Mouse (Mus musculus) CH12.LX (cell line): ENCODE results near the gene Foxp1. TPM values are rescaled to one million over a fixed set of nuclear protein-coding genes. Genes with fewer than 3 reads are reported as not detected.

ENCODE experiments used
- DNase-seq: peaks from one replicate; pipeline ENCODE4 v3.0.0-alpha.2; 2013; ENCODE audit errors: extremely low read depth
- H3K27ac ChIP-seq: 2 replicates; pipeline ENCODE4 v1.5.1; 2012; ENCODE audit warnings: low read depth, mild to moderate bottlenecking, control low read depth, moderate library complexity; ENCODE audit not compliant: insufficient read depth
- H3K27me3 ChIP-seq: replicated peaks from 2 replicates; pipeline ENCODE3; 2012; ENCODE audit warnings: inconsistent platforms
- H3K36me3 ChIP-seq, 2 experiments: replicated peaks in 1 of 2; 2 replicates each; pipeline versions ENCODE3 to v1.6.1; 2012; ENCODE audit warnings: inconsistent platforms in 1 of 2, low read length in 1 of 2, mild to moderate bottlenecking in 1 of 2, mixed read lengths in 1 of 2, moderate library complexity in 1 of 2; ENCODE audit not compliant: control insufficient read depth in 1 of 2, insufficient read depth in 1 of 2
- H3K4me1 ChIP-seq, 2 experiments: 2 replicates each; pipeline ENCODE4 v1.6.1; 2012; ENCODE audit warnings: inconsistent platforms in 1 of 2, moderate library complexity in 1 of 2; ENCODE audit not compliant: insufficient read depth in 2 of 2, control insufficient read depth in 1 of 2
- H3K4me2 ChIP-seq: 2 replicates; pipeline ENCODE4 v1.6.1; 2012; ENCODE audit warnings: low read depth, mild to moderate bottlenecking, control low read depth; ENCODE audit not compliant: poor library complexity, insufficient read depth, severe bottlenecking
- H3K4me3 ChIP-seq, 3 experiments: fragments of 150-350 bp in 1 of 3; sonication (generic) in 1 of 3; replicated peaks in 1 of 3; 2 replicates each; pipeline versions ENCODE3 to v1.5.1; 2011 to 2012; ENCODE audit warnings: low read depth in 2 of 3, low read length in 2 of 3, mild to moderate bottlenecking in 2 of 3, moderate library complexity in 2 of 3, control low read depth in 1 of 3, improper control_type of control experiment in 1 of 3, inconsistent platforms in 1 of 3, mixed read lengths in 1 of 3; ENCODE audit not compliant: poor library complexity in 1 of 3
- H3K79me2 ChIP-seq: replicated peaks from 2 replicates; pipeline ENCODE4 v1.6.1; 2012; ENCODE audit warnings: mild to moderate bottlenecking, moderate library complexity; ENCODE audit not compliant: control insufficient read depth, poor library complexity, insufficient read depth, severe bottlenecking; ENCODE audit errors: extremely low read depth
- H3K9ac ChIP-seq: 2 replicates; pipeline ENCODE4 v1.6.1; 2012; ENCODE audit warnings: low read depth, mild to moderate bottlenecking, control low read depth, moderate library complexity; ENCODE audit not compliant: insufficient read depth
- H3K9me3 ChIP-seq: replicated peaks from 2 replicates; pipeline ENCODE3; 2012; ENCODE audit warnings: low read length, inconsistent platforms, mixed read lengths
- BHLHE40 ChIP-seq: IDR thresholded peaks from 2 replicates; pipeline ENCODE4 v1.6.1; 2011; ENCODE audit warnings: mild to moderate bottlenecking, low read depth, low read length, improper control_type of control experiment
- E2F4 ChIP-seq: IDR thresholded peaks from 2 replicates; pipeline ENCODE4 v1.6.1; 2011; ENCODE audit warnings: low read depth, low read length, improper control_type of control experiment; ENCODE audit not compliant: insufficient replicate concordance
- ELF1 ChIP-seq: IDR thresholded peaks from 2 replicates; pipeline ENCODE4 v1.6.1; 2014; ENCODE audit warnings: low read depth, mild to moderate bottlenecking, inconsistent platforms, low read length, improper control_type of control experiment
- EP300 ChIP-seq: IDR thresholded peaks from 2 replicates; pipeline ENCODE4 v1.6.1; 2011; ENCODE audit warnings: low read length, improper control_type of control experiment
- ETS1 ChIP-seq: conservative IDR thresholded peaks from 2 replicates; pipeline ENCODE4 v1.6.1; 2012; ENCODE audit warnings: low read depth, mild to moderate bottlenecking, inconsistent platforms, low read length, improper control_type of control experiment, moderate library complexity
- HCFC1 ChIP-seq: IDR thresholded peaks from 2 replicates; pipeline ENCODE4 v1.6.1; 2012; ENCODE audit warnings: low read depth, mild to moderate bottlenecking, inconsistent platforms, low read length, improper control_type of control experiment
- IRF4 ChIP-seq: IDR thresholded peaks from 2 replicates; pipeline ENCODE4 v1.6.1; 2014; ENCODE audit warnings: low read depth, mild to moderate bottlenecking, inconsistent platforms, low read length, improper control_type of control experiment
- JUN ChIP-seq: IDR thresholded peaks from 2 replicates; pipeline ENCODE4 v1.6.1; 2011; ENCODE audit warnings: low read depth, mild to moderate bottlenecking, low read length, improper control_type of control experiment, moderate library complexity; ENCODE audit not compliant: insufficient read depth
- JUND ChIP-seq: conservative IDR thresholded peaks from 2 replicates; pipeline ENCODE4 v1.6.1; 2011; ENCODE audit warnings: low read depth, low read length, improper control_type of control experiment
- KAT2A ChIP-seq: IDR thresholded peaks from 2 replicates; pipeline ENCODE4 v1.6.1; 2012; ENCODE audit warnings: low read length, improper control_type of control experiment, inconsistent platforms; ENCODE audit not compliant: insufficient replicate concordance
- MAX ChIP-seq: IDR thresholded peaks from 2 replicates; pipeline ENCODE4 v1.6.1; 2011; ENCODE audit warnings: low read length, improper control_type of control experiment
- MAZ ChIP-seq: IDR thresholded peaks from 2 replicates; pipeline ENCODE4 v1.6.1; 2012; ENCODE audit warnings: low read depth, mild to moderate bottlenecking, inconsistent platforms, low read length, improper control_type of control experiment, moderate library complexity
- MEF2A ChIP-seq: IDR thresholded peaks from 2 replicates; pipeline ENCODE4 v1.6.1; 2014; ENCODE audit warnings: low read depth, mild to moderate bottlenecking, inconsistent platforms, low read length, improper control_type of control experiment, borderline replicate concordance
- MXI1 ChIP-seq: IDR thresholded peaks from 2 replicates; pipeline ENCODE4 v1.6.1; 2011; ENCODE audit warnings: mild to moderate bottlenecking, low read depth, low read length, improper control_type of control experiment
- MYC ChIP-seq: IDR thresholded peaks from 2 replicates; pipeline ENCODE4 v1.6.1; 2011; ENCODE audit warnings: low read depth, mild to moderate bottlenecking, improper control_type of control experiment, low read length
- NELFE ChIP-seq: IDR thresholded peaks from 2 replicates; pipeline ENCODE4 v1.6.1; 2011; ENCODE audit warnings: low read depth, low read length, improper control_type of control experiment
- NRF1 ChIP-seq: IDR thresholded peaks from 2 replicates; pipeline ENCODE4 v1.6.1; 2014; ENCODE audit warnings: low read depth, mild to moderate bottlenecking, inconsistent platforms, low read length, improper control_type of control experiment, moderate library complexity
- PAX5 ChIP-seq: IDR thresholded peaks from 2 replicates; pipeline ENCODE4 v1.6.1; 2012; ENCODE audit warnings: low read length, inconsistent platforms, mixed read lengths
- POLR2A ChIP-seq: IDR thresholded peaks from 2 replicates; pipeline ENCODE4 v1.6.1; 2011; ENCODE audit warnings: low read depth, mild to moderate bottlenecking, improper control_type of control experiment, low read length
- RAD21 ChIP-seq: IDR thresholded peaks from 2 replicates; pipeline ENCODE4 v1.6.1; 2011; ENCODE audit warnings: low read depth, mild to moderate bottlenecking, low read length, improper control_type of control experiment, moderate library complexity
- RCOR1 ChIP-seq: conservative IDR thresholded peaks from 2 replicates; pipeline ENCODE4 v1.6.1; 2012; ENCODE audit warnings: low read depth, mild to moderate bottlenecking, inconsistent platforms, low read length, improper control_type of control experiment
- SIN3A ChIP-seq: IDR thresholded peaks from 2 replicates; pipeline ENCODE4 v1.6.1; 2012; ENCODE audit warnings: low read length, improper control_type of control experiment, inconsistent platforms
- SMC3 ChIP-seq: IDR thresholded peaks from 2 replicates; pipeline ENCODE4 v1.6.1; 2011; ENCODE audit warnings: low read depth, low read length, improper control_type of control experiment
- TBP ChIP-seq: conservative IDR thresholded peaks from 2 replicates; pipeline ENCODE4 v1.6.1; 2011; ENCODE audit warnings: low read depth, low read length, improper control_type of control experiment
- UBTF ChIP-seq: IDR thresholded peaks from 2 replicates; pipeline ENCODE4 v1.6.1; 2012; ENCODE audit warnings: low read depth, mild to moderate bottlenecking, inconsistent platforms, low read length, improper control_type of control experiment, moderate library complexity
- USF1 ChIP-seq: IDR thresholded peaks from 2 replicates; pipeline ENCODE4 v1.6.1; 2014; ENCODE audit warnings: low read depth, mild to moderate bottlenecking, inconsistent platforms, low read length, improper control_type of control experiment
- ZC3H11A ChIP-seq: IDR thresholded peaks from 2 replicates; pipeline ENCODE4 v1.6.1; 2012; ENCODE audit warnings: low read depth, mild to moderate bottlenecking, inconsistent platforms, low read length, improper control_type of control experiment
- ZKSCAN1 ChIP-seq: IDR thresholded peaks from 2 replicates; pipeline ENCODE4 v1.6.1; 2012; ENCODE audit warnings: low read depth, inconsistent platforms, low read length, improper control_type of control experiment, borderline replicate concordance
- ZMIZ1 ChIP-seq: IDR thresholded peaks from 2 replicates; pipeline ENCODE4 v1.6.1; 2012; ENCODE audit warnings: low read depth, mild to moderate bottlenecking, inconsistent platforms, low read length, improper control_type of control experiment
- ZNF384 ChIP-seq: IDR thresholded peaks from 2 replicates; pipeline ENCODE4 v1.6.1; 2012; ENCODE audit warnings: low read depth, low read length, improper control_type of control experiment, inconsistent platforms
- dilution Hi-C: fragments of 300-500 bp; cut with MboI; formaldehyde crosslinking; loops from 2 replicates; pipeline ENCODE4 v1.14.3; 2020; ENCODE audit warnings: low sequenced_read_pairs; ENCODE audit not compliant: extremely low pct_unique_long_range_greater_than_20kb, extremely low pct_ligation_motif_present
- in situ Hi-C: fragments of 300-500 bp; cut with MboI; formaldehyde crosslinking; loops from 3 replicates; pipeline ENCODE4 v1.14.3; 2019; ENCODE audit warnings: low sequenced_read_pairs, low pct_ligation_motif_present, low pct_unique_long_range_greater_than_20kb, mixed read lengths
- polyA plus RNA-seq: library from polyadenylated mRNA; unstranded; fragments of >175 nt; gene quantifications from 2 replicates; pipeline ENCODE4 v1.2.1, GENCODE M21; 2012; ENCODE audit warnings: low read depth; ENCODE audit not compliant: insufficient read length
- total RNA-seq, 2 experiments: library from RNA; depleted of rRNA; stranded (reverse); fragments of 300-350 nt in 1 of 2; fragments of >200 nt in 1 of 2; gene quantifications; 2 replicates each; pipeline ENCODE4 v1.2.3; 2012 to 2014

Gene Foxp1
- total and polyA plus RNA-seq, 3 experiments: 66.5 to 105 (median 87.4) TPM

DNA sequence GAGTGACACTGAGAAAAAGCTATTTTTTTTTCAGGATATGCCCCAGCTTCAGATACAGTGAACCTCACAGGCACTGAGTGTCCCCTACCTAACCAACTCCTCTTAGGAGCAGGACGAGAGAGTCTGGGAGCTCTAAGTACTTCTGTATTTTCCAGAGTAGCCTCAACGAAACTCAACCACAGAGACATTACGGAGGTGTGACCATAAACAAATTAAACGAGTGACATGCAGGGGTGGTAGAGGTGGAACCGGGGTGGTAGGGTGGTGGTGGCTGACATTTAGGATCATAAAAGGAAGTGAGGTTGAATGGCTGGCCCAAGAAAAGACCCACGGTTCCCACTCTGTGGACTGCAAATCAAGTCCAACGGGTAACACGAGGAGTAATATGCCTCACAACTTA lies 274.1 kb downstream of the Foxp1 start:
- no peaks in the 10 kb centered on the region for H3K9me3 ChIP-seq
- no peak overlapping the region for H3K9ac ChIP-seq
- H3K27me3 ChIP-seq: no peaks in the 10 kb centered on the region
- H3K4me3 ChIP-seq: no peak overlapping the region
- no peak overlapping the region for H3K27ac ChIP-seq
- dilution Hi-C loops: no loop called here
- H3K4me1 ChIP-seq: peaks cover 23 to 34% of the 10 kb centered on the region in 2 experiments
- in situ Hi-C loops: loop anchor here (5.0 kb wide), 1 partner anchor 36 kb away; no protein-coding TSS in a partner anchor
- H3K36me3 ChIP-seq: peaks cover under 1 to 10% of the 10 kb centered on the region in 2 experiments
- H3K79me2 ChIP-seq: no peaks in the 10 kb centered on the region; the same call in 1 of the 2 replicates
- TF ChIP-seq RCOR1 (no peak), IRF4 (0 out of 2 replicates have a peak, but pooled peaks have one; percentile 16), BHLHE40 (peak; percentile 83), MXI1 (no peak), E2F4 (no peak), PAX5 (no peak), SMC3 (no peak), ZC3H11A (no peak), MEF2A (0 out of 2 replicates have a peak, but pooled peaks have one; percentile 10), KAT2A (no peak), SIN3A (0 out of 2 replicates have a peak, but pooled peaks have one; percentile 40), JUN (no peak), ZNF384 (no peak), ZKSCAN1 (no peak), POLR2A (no peak), TBP (no peak), RAD21 (no peak), ETS1 (peak; percentile 34)
- DNase-seq: no peak
- no peak overlapping the region for H3K4me2 ChIP-seq

DNA sequence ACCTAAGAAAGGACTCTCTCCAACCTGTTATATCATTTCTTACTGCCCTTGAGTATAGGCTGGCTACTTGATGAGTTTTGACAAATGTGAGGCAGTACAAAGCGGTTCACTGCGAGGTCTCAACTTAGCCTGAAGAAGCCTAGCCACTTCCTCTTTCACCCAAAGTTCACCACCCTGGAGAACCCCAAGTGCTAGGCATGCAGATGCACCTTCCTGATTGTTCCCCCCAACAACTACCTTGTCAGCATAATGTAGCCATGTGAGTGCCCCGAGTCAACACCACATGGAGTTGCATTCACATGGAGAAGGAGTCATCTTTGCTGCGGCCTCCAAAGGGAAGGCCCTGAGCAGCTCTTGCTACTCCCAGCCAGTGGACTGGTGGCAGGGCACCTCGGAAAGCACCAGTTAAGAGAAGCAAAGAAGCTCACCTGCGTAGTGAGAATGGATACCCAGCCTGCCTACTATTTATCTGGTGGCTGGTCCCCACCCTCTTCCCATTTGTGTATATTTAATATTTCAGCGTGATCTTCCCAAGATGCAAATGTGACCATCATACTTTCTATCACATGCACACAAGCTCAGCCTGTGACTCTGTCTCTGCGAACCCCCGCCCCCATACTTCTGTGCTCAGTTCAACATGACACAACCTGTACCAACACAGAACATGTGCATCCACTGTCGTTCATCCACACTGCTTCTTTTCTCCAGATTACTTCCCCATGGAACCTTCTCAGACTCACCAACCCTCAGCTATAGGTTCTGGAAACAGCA lies 280.7 kb downstream of the Foxp1 start:
- peak overlapping the region in 1 of 3 experiments; percentile 19 for H3K4me3 ChIP-seq
- TF ChIP-seq RCOR1 (no peak), JUND (no peak), MAZ (no peak), KAT2A (no peak), NRF1 (no peak), MAX (0 out of 2 replicates have a peak, but pooled peaks have one; percentile 9), NELFE (no peak), E2F4 (no peak), ZC3H11A (no peak), USF1 (no peak), ZMIZ1 (no peak), UBTF (no peak), MEF2A (peak; percentile 31; the same call in 1 of the 2 replicates), HCFC1 (no peak), MYC (peak; percentile 50; the same call in 1 of the 2 replicates), ELF1 (peak; percentile 54), PAX5 (no peak), SIN3A (no peak), EP300 (peak; percentile 74), ETS1 (peak; percentile 19; the same call in 1 of the 2 replicates), JUN (no peak)

More for the DNA sequence above, 280.7 kb downstream of the Foxp1 start:
- dilution Hi-C loops (no loop called here), in situ Hi-C loops (no loop called here)
- H3K27me3 ChIP-seq: no peaks in the 10 kb centered on the region
- H3K9me3 ChIP-seq: no peaks in the 10 kb centered on the region
- no peaks in the 10 kb centered on the region; the same call in 1 of the 2 replicates for H3K79me2 ChIP-seq
- DNase-seq: peak; percentile 78
- peaks cover 23 to 29% of the 10 kb centered on the region in 2 experiments for H3K4me1 ChIP-seq
- peak overlapping the region; percentile 45 for H3K4me2 ChIP-seq
- peak overlapping the region; percentile 91 for H3K27ac ChIP-seq
- H3K9ac ChIP-seq: 0 out of 2 replicates have a peak overlapping the region, but pooled peaks have one; percentile 24
- H3K36me3 ChIP-seq: peaks cover 0 to 3% of the 10 kb centered on the region in 2 experiments
